Mouse (Mus musculus): ENCODE results near the gene Cd300lf. TPM values are rescaled to one million over a fixed set of nuclear protein-coding genes. Genes with fewer than 3 reads are reported as not detected.

Cd300lf gene
- total RNA-seq, 2 experiments from 2014 or later, result 2.0 to 2.2 TPM

DNA sequence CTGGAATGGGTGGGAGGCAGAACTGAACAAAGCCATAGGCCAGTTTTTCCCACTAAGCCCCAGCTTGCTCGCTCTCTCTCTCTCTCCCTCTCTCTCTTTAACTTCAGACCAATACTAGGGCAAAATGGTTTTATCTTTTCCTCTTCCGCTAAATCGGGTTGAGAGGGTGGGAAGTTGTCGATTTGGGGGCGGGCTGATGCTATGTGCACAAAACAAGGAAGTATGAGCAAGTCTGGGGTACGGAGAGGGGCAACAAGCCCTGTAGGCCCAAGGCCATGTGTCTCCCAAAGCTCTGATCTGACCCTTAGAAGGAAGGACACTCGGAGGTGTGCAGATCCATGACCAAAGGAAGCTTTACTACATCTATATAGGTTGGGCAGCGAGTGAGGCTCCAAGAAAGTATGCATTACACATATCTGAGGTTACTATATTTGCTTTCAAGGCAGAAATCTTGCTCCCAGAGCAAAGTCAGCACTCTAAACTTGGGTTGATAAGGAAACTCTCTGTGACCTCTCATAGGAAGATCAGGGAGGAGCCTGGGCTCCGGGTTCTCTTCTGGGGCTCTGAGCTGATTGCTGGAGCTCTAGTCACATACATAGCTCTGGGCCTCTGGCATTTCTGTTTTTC is 27.9 kb upstream of the Cd300lf start:
- DNase-seq (ENCODE audit: low spot score in 2 of 2), result no peak

DNA sequence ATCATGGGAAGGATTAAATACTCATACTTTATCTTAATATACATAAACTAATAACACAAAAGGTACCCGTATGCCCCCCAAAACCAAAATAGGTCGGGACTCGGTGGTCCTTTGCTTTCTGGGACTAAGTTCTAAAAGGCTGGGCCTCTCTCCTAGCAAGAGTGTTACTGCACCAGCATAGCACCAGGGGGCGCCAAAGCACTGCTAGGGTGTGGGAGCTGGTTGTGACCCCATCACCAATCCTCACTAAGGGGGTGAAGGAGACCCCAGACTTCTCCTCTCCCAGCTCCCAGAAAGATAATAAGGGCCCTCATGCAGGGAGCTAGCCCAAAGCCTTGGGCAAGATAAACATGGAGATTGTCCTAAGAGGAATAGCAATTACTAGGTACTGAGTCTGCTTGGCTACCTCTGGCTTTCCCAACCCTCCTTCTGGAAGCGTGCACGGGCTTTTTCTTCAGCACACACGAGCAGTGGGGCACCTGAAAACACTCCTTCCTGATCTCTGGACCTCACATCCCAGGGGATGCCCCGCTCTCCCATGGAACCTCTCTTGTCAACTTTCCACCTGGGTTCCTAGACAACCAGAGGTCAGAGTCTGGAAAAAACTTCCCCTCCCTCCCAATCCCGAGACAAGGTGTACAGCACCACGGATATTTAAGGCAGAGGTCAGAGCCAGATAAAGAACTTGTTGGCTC is 27.2 kb upstream of the Cd300lf start:
- DNase-seq (ENCODE audit: low spot score in 2 of 2), result peak; percentile 52 to 73

DNA sequence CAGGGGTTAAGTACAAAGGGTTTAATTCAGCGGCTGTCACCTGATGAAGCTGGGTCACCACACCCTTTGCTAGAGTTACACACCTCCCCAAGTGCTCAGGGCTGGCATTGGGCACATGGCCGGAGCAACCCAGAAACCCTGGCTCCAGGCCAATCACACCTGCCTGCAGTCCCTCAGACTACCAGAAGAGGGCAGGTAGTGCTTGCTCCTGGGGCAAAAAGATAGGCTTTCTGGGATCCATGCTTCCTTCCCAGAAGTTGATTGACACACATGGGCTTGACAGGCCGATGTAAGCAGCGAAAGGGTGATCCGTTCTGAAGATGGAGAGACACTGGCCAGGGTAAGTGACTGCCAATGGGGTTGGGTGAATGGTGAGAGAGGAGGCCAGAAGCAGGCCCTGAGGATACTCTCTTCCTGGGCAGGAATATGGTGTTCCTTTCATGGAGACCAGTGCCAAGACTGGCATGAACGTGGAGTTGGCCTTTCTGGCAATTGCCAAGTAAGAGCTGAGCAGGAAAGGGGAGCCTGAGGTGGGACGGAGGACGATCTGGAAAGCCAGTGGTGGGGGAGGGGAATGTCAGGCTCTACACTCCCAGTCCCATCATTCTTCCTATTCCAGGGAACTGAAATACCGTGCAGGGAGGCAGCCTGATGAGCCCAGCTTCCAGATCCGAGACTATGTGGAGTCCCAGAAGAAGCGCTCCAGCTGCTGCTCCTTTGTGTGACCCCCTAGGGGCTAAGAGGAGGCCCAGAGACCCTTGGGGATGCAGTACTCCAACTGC is 26.4 kb upstream of the Cd300lf start:
- DNase-seq (ENCODE audit: low spot score in 2 of 2), result peak; percentile 59 to 72

DNA sequence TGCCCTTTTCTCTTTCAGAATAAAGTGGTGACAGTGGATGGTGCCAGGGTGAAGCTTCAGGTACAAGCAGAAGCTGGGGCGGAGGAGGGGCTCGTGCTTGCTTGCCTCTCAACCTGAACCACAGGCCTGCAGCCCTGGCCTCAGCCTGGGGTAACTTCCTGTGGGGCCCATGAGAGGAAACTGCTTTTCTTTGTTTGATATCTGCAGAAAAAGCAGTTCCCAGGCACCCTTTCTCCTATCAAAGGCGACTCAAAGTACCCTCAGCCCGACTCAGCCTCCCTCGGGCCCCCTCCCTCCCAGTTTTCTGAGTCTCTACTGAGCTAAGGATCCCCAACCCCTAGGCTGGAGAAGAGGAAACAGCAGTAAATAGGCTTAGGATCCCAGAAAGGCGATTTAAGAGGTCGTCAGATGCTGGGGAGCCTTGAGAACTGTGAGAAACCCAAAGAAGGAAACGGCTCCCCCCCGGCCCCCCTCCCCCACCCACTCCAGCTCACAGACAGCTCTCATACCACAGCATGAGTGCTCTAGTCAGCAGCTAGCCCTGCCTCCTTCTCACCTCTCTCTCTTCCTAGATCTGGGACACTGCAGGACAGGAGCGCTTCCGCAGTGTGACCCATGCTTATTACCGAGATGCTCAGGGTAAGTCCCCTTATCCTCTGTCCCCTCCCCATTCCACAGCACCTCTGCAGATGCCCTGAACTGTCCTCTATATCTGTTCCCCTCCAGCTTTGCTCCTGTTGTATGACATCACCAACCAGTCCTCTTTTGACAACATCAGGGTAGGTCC is 24.3 kb upstream of the Cd300lf start:
- DNase-seq (ENCODE audit: low spot score in 2 of 2), result no peak

DNA sequence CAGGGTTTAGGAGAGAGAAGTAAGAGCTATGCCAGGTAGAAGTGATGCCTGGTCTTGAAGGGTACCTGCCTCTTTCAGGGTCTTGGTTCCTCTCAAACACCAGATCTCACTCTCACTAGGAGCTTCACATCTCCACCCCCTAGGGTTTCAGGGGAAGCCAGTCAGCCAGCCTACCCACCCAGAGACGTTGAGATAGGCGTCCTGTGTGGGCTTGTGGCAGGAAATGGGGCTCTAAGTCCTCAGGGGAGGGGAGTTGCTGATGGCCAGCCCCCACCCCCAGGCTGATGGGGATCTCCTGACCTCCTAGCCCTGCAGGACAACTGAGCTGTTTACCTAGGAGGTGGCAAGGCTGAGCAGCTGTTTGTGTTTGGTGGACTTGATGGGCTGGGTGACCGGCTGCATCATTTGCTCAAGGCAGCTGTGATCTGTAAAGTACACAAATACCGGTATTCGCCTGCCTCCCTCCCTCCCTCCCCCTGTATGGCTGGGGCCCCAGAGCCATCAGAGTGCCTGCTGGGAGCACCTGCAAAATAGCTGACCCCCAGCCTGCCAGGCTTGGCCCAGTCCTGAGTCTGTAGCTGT is 21.4 kb upstream of the Cd300lf start:
- no peak for DNase-seq (ENCODE audit: low spot score in 2 of 2)

DNA sequence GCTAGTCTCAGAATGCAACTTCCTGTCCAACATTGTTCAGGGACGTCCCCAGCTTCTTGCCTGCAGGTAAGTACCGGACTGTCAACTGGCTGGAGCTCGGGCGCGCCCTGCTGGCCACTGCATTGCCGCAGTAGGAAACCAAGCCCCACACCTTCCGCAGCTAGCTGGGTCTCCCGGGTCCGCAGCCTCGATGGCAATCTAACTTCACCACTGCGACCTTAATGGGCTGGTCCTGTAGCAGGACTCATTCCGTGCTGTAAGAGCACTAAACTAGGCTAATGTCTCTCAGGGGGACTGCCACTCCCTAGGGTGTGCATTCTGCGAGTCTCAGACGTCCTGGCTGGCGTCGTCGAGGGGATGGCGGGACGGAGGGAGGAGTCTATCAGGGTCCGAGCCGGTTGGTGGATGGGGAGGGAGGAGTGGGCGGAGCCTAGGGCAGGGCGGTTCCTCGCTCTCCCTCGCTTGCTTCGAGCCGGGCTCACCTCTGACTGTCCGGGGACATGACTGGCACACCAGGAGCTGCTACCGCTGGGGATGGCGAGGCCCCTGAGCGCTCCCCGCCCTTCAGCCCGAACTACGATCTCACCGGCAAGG is 20.0 kb upstream of the Cd300lf start:
- DNase-seq (ENCODE audit: low spot score in 2 of 2), result peak; percentile 49 to 62

DNA sequence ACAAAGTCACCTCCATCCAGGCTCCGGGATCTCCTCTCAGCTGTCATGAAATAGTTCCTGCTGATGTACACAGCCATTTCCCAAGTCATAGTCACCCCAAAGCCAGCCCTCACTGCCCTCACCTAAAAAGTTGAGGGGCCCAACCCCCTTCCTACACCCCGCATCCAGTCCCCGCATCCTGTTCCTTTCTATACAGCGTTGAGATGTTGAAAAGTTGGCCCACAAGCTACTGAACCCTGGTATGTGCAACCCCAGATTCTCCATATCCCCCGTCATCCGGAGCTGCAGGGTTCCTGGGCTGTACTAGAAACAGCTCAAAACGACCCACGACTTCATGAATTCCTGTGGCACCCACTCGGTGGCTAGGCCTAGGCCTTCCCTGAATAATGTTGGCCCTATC is 19.3 kb upstream of the Cd300lf start:
- no peak for DNase-seq (ENCODE audit: low spot score in 2 of 2)

DNA sequence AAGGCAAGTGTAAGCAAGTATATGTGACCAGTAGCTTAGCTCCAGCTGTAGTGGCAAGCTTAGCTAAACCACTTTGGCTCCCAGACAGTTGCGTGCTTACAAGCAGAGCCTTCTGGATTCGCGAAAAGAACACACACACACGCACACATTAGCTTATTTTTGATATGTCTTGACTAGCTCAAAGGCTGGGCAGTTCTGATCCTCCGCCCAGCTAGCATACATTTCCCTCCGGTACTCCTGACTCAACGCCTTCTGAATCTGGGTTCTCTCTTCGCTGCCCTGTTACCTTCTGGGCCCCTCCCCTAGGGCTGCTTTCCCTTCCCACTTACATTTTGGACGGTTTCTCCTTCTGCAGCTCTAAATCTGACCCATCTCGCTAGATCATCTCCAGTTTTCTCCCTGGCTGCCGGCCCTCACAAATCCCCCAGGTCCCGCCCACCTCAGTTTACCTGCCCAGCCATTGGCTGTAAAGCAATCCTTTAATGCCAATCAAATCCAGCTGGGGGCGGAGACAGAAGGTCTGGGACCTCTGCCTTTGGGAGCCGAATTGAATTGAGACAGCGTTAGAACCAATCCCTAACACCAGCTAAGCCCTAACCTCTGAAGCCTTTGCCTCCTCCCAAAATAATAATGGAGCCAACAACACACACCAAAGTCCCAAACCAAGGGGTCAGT is 18.1 kb upstream of the Cd300lf start:
- DNase-seq (ENCODE audit: low spot score in 2 of 2), result peak in 1 of 2 experiments; percentile 38

DNA sequence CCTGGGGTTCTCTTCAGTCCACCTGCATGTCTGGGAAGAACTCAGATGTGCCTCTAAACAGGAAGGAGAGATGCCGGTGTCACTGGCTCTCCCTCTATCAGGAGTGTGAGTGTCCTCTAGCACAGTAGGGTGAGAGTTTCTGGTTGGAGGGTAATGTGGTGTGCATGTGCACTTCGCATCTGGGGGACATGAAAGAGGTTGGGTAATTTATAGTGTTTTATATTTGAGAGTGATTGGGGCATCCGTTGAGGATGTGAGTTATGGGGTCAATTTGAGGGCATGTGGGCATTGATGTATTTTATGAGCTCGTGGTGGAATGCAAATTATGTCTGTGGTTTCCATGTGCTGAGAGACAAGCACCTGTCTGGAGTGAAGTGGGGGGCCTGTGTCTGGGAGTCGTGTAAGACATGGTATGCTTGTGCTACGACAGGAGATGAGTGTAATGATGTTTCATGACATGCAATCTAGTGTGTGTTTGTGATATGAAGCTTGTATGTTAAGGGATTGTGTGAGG is 17.0 kb upstream of the Cd300lf start:
- DNase-seq (ENCODE audit: low spot score in 2 of 2), result no peak

DNA sequence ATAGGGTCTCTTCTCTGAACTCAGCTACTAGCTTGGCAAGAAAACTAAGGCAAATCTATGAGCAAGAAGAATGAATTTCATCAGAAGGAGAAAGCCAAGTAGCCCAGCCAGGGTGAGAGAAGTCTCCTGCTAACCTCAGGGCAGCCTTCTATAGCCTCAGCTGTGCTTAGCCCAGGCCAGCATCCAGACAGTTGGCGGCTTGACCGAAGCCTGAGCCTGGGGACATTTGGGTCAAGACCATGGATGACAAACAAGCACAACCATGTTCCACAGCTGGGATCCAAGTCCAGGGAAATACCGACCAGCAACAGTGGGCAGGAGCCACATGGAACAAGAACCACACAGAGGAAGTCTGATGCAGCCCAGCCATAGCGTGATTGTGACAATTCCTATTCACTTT is 14.0 kb upstream of the Cd300lf start:
- DNase-seq (ENCODE audit: low spot score in 2 of 2), result no peak

DNA sequence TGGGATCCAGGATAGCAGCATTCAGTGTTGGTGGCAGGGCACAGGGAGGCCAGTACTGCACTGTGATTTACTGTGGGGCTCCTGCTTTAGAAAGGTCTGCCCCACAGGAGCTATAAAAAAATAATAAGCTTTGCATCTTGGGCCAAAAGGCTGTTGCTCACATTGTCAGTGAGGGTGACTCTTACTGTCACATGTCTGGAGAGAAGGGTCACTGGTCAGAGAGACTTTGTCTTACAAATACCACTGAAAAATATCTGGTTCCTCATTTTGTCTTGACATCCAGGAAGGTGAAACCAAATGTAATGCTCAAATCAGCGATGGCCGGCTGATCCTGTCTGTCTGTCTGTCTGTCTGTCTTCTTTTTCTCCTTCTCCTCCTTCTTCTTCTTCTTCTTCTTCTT is 8.2 kb upstream of the Cd300lf start:
- DNase-seq (ENCODE audit: low spot score in 2 of 2), result no peak

DNA sequence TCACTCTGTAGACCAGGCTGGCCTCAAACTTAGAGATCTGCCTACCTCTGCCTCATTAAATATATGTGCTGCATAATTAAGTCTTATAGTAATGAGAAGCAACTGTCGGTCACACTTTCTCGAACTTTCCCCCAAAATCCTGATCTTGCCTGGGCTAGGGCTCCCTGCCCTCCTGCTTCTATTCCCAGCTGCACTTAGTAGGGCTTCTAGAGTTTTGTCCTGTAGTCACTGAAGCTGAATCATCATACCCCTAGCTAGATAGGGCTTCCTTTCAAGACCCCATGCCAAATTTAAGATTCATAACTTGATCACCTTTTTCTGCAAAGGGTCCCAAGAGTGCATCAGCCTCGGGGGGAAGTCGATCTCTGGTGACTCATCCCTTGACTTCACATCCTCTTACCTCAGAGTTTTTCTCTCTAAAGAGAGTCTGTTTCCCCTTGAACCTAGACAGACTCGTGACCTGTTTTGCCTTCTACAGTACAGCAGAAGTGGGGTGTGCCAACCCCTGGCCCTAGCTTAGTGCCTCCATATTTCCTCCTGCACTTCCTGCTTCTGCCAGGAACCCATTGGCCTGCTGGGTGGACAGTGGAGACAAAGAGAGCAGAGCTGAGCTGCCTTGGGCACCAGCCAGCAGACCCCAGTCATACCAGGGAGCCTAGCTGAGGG is 4.9 kb upstream of the Cd300lf start:
- DNase-seq (ENCODE audit: low spot score in 2 of 2), result no peak

DNA sequence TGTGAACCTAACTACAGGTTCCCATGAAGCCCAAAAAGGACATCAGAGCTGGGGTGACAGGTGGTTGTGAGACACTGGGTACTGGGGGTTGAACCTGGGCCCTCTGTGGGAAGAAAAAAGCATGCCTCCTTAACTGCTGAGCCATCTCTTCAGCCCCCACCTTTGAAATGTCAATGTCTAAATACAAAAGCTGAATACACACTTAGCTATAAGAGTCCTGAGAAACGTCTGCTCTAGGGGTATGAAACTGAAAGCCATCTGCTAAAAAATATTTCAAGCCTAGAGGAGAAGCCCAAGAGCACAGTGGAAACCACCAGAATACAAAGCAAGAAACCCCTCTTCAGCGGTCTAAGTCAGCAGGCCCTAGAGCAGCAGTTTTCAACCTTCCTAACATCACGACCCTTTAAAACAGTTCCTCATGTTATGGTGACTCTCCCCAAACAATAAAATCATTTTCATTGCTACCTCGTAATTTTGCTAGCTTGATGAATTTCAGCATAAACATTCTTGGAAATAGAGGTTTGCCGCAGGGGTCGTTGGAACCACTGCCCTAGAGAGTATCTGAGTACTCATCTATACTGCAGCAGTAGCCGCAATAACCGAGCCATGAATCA is 1.9 kb downstream of the Cd300lf start:
- no peak for DNase-seq (ENCODE audit: low spot score in 2 of 2)

DNA sequence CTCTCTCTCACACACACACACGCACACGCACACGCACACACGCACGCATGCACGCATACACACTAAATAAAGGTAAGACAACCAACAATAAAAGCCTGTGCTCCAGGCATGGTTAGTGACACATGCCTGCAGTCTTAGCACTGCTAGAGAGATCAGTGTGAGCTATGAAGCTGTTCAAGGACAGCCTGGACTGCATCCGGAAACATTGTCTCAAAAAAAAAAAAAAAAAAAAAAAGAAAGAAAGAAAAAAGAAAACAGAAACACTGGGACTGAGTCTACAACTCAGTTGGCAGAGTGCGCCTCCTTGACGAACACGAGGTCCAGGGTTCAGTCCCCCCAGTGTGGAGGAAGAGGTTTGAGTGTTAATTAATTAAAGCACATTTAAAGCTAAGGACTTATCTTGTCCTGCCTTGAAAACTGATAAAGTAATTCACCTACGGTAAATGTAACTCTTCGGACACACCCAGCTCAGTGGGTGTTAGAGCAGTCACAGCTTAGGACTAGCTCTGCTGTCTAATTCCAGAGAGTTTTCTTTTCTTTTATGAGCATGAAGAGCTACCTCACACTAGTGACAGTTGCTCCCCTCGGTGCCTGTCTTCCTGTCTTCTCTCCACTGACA is 4.2 kb downstream of the Cd300lf start:
- DNase-seq (ENCODE audit: low spot score in 2 of 2), result no peak

DNA sequence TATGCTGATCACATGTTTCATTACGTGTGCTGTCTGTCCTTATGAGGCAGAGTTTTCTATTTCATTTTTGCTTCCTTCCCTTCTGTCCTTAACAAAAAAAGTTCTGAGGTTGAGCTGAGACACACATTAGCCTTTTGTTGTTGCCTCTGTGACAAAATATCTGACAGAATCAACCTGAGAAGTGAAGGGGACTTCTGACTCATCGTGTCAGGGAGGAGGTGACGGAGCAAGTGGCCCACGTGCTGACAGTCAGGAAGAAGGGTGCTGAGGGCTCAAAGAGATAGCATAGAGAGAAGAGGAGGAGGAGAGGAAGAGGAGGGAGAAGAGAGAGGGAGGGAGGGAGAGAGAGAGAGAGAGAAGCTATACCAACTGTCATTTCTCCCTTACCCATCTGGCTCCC is 5.3 kb downstream of the Cd300lf start:
- no peak for DNase-seq (ENCODE audit: low spot score in 2 of 2)

DNA sequence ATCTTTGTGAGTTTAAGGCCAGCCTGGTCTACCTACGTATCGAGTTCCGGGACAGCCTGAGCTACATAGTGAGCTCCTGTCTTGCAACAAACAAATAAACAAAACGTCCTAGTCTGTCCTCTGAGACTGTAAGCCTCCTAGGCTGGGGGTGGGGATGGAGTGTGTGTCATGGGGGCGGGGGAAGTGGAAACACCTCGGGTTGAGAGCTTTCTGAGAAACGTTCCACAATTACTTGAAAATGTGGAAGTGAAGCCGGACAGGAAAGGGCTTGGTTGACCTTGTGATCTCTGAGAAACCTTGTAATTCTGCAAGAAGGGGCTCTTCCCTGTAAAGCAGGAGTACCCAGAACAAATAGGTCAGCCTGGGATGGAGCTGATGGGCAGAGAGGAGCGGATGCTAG is 14.4 kb downstream of the Cd300lf start:
- DNase-seq (ENCODE audit: low spot score in 2 of 2), result no peak

DNA sequence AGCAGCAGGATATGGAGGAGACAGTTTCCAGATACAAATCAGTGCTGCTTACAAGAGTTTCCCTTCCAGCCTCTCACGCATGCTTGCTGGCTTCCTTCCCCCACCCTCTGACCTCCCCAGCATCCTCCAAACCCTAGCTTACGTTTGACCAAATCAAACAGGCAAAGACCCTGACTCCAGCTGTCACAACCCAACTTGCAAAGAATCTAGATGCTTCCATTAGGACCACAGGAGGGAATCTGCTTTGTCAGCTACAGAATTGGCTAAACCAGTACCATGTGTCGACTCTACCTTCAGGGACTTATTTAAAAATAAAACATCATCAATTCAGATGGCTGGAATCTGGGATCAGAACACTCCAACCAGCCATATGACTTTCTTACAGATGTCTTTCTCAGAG is 21.6 kb downstream of the Cd300lf start:
- no peak for DNase-seq (ENCODE audit: low spot score in 2 of 2)

DNA sequence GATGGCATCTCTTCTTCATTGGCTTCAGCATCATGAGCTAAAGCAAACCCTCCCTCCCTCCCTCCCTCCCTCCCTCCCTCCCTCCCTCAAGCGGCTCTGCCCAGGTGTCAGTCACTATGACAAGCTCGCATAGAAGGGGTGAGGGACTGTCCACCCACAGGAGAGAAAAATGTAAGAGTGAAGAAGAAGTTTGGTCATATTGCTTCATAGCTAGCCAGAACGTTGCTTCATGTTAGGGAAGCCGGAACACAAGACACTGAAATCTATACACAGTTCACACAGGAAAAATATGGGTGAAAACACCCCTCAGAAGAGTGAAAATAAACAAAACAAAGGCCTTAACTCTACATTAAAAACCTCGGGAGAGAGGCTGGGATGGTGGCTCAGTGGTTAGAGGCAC is 23.5 kb downstream of the Cd300lf start:
- no peak for DNase-seq (ENCODE audit: low spot score in 2 of 2)

DNA sequence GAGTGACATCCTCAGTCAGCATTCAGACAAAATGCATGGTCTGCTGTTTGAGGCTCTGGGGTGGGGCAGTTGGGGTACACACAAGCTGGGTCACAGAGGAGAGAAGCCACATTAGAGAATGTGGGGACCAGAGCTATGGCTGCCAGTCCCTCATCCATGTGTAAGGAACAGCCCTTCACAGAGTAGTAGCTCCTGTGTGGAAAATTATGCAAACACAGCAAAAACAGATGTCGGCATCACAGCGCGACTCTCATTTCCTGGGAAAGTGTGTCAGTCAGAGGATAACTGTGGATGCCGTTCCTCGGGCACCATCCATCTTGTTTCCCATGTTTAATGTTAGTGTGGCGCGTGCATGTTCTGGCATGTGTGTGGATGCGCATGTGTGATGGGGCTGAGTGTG is 25.6 kb downstream of the Cd300lf start:
- no peak for DNase-seq (ENCODE audit: low spot score in 2 of 2)

All from adrenal gland, postnatal 4 days (tissue).